Mouse (Mus musculus) right cerebral cortex, postnatal 10 days (tissue): Measurements from ENCODE around the gene Pafah1b2.

Source experiments
- DNase-seq, 2 experiments: peaks; one replicate each; pipeline ENCODE4 v3.0.0; 2021; ENCODE audit warnings: low spot score in 2 of 2

Pafah1b2 gene

GRCm38 (mm10) chr9:45980611-45981010 lies 31.9 kb downstream of the Pafah1b2 start:
- DNase-seq, result no peak

GRCm38 (mm10) chr9:45979778-45980177 lies 32.7 kb downstream of the Pafah1b2 start:
- no peak for DNase-seq

GRCm38 (mm10) chr9:45976884-45977283 lies 35.6 kb downstream of the Pafah1b2 start:
- no peak for DNase-seq

GRCm38 (mm10) chr9:45963577-45963976 lies 48.9 kb downstream of the Pafah1b2 start:
- DNase-seq, result no peak

GRCm38 (mm10) chr9:45961855-45962254 lies 50.6 kb downstream of the Pafah1b2 start:
- DNase-seq, result no peak

- DNase-seq, result no peak
These were observed 52.8 kb downstream of the Pafah1b2 start for GRCm38 (mm10) chr9:45959661-45960060.

GRCm38 (mm10) chr9:45958851-45959250 lies 53.6 kb downstream of the Pafah1b2 start:
- DNase-seq, result no peak

- DNase-seq, result no peak
These were observed 54.3 kb downstream of the Pafah1b2 start for GRCm38 (mm10) chr9:45958023-45958670.

GRCm38 (mm10) chr9:45955107-45955963 lies 57.2 kb downstream of the Pafah1b2 start, which contains the start of gene Sidt2:
TSS of gene Sidt2 (minus strand) at chr9:45955258.
- DNase-seq, result peak; percentile 94

- peak; percentile 56 to 64 for DNase-seq
These were observed 58.0 kb downstream of the Pafah1b2 start for GRCm38 (mm10) chr9:45954294-45955106.

- DNase-seq, result no peak
These were observed 58.8 kb downstream of the Pafah1b2 start for GRCm38 (mm10) chr9:45953511-45954293.

- no peak for DNase-seq
These were observed 59.6 kb downstream of the Pafah1b2 start for GRCm38 (mm10) chr9:45952890-45953289.

- DNase-seq, result no peak
These were observed 60.4 kb downstream of the Pafah1b2 start for GRCm38 (mm10) chr9:45952057-45952456.

GRCm38 (mm10) chr9:45946872-45947183 lies 65.7 kb downstream of the Pafah1b2 start:
- DNase-seq, result no peak

- DNase-seq, result no peak
These were observed 66.2 kb downstream of the Pafah1b2 start for GRCm38 (mm10) chr9:45946182-45946871.

GRCm38 (mm10) chr9:45945721-45946120 lies 66.8 kb downstream of the Pafah1b2 start:
- no peak for DNase-seq

- DNase-seq, result no peak
These were observed 67.7 kb downstream of the Pafah1b2 start for GRCm38 (mm10) chr9:45944506-45945400.

GRCm38 (mm10) chr9:45943628-45944505 lies 68.6 kb downstream of the Pafah1b2 start:
- no peak for DNase-seq

- DNase-seq, result no peak
These were observed 69.6 kb downstream of the Pafah1b2 start for GRCm38 (mm10) chr9:45942916-45943315.
